Mouse (Mus musculus): ENCODE data around the gene Thegl. TPM values are rescaled to one million over a fixed set of nuclear protein-coding genes. Genes with fewer than 3 reads are reported as not detected.
"Not testable (repeated sequence)": the region's sequence is repeated elsewhere in the genome, so short reads cannot be mapped to it uniquely, and the experiment has no call there.

Thegl gene
- polyA plus RNA-seq (2015; fragmentation: Nextera tagmentation; extraction: Ambion mirVana) = 0.15 TPM in 1 of 2 replicates, not detected in the other

GRCm38 (mm10) chr5:77015544-77016482, at the start of gene Thegl:
Gene Thegl, plus strand, starts transcription at chr5:77016023.
- peak within 1 kb of the TSS; percentile 33 for H3K9ac ChIP-seq
- WGBS = 14% methylated on average over 57 of the region's 57 CpGs
- peaks cover 9% of the 10 kb centered on the region; the same call in 1 of the 2 replicates for H3K4me1 ChIP-seq (replicated peaks)

GRCm38 (mm10) chr5:76969250-76969649, 46.6 kb upstream of the Thegl start:
- Histone ChIP-seq H3K4me3 (no peak overlapping the region), H3K9ac (no peak overlapping the region), H3K9me3 (replicated peaks) (no peaks in the 10 kb centered on the region), H3K36me3 (peaks cover 49% of the 10 kb centered on the region), H3K27me3 (no peaks in the 10 kb centered on the region), H3K4me1 (replicated peaks) (peaks cover 7% of the 10 kb centered on the region), H3K27ac (no peak overlapping the region), H3K4me2 (no peak overlapping the region)
- ATAC-seq (replicated peaks; ENCODE audit: insufficient number of reproducible peaks, insufficient read depth, low FRiP score, low read depth) = no peak
- WGBS = 71% methylated on average over 5 of the region's 5 CpGs

More at GRCm38 (mm10) chr5:77015544-77016482, at the start of gene Thegl:
- Histone ChIP-seq H3K27ac (no peak within 1 kb of the TSS), H3K4me2 (peak within 1 kb of the TSS; percentile 91), H3K4me3 (peak within 1 kb of the TSS; percentile 57), H3K27me3 (peaks cover 12% of the 10 kb centered on the region), H3K36me3 (no peaks in the 10 kb centered on the region), H3K9me3 (replicated peaks) (no peaks in the 10 kb centered on the region)
- ATAC-seq (replicated peaks; ENCODE audit: insufficient number of reproducible peaks, insufficient read depth, low FRiP score, low read depth) = peak; percentile 91

GRCm38 (mm10) chr5:76971115-76971514, 44.7 kb upstream of the Thegl start:
- H3K4me2 ChIP-seq; H3K9me3 ChIP-seq (replicated peaks); H3K27me3 ChIP-seq; H3K4me3 ChIP-seq; H3K27ac ChIP-seq; ATAC-seq (replicated peaks; ENCODE audit: insufficient number of reproducible peaks, insufficient read depth, low FRiP score, low read depth); H3K9ac ChIP-seq: not testable (repeated sequence)
- Histone ChIP-seq H3K36me3 (peaks cover 38% of the 10 kb centered on the region), H3K4me1 (replicated peaks) (peaks cover 13% of the 10 kb centered on the region)
- WGBS = 86% methylated on average over 1 of the region's 1 CpGs

GRCm38 (mm10) chr5:76973488-76973887, 42.3 kb upstream of the Thegl start:
- Histone ChIP-seq H3K4me1 (replicated peaks) (peaks cover 13% of the 10 kb centered on the region), H3K27ac (no peak overlapping the region), H3K4me2 (peak overlapping the region; percentile 87), H3K27me3 (no peaks in the 10 kb centered on the region), H3K9ac (0 out of 2 replicates have a peak overlapping the region, but pooled peaks have one; percentile 87), H3K9me3 (replicated peaks) (no peaks in the 10 kb centered on the region), H3K36me3 (peaks cover 33% of the 10 kb centered on the region), H3K4me3 (peak overlapping the region; percentile 88)
- 55% methylated on average over 3 of the region's 3 CpGs for WGBS
- no peak for ATAC-seq (replicated peaks; ENCODE audit: insufficient number of reproducible peaks, insufficient read depth, low FRiP score, low read depth)

- peak overlapping the region; percentile 87 for H3K4me2 ChIP-seq
- H3K4me1 ChIP-seq (replicated peaks) = peaks cover 13% of the 10 kb centered on the region
- WGBS = 1% methylated on average over 17 of the region's 17 CpGs
- peak overlapping the region; percentile 43; the same call in 1 of the 2 replicates for H3K27ac ChIP-seq
- no peaks in the 10 kb centered on the region for H3K27me3 ChIP-seq
- peak overlapping the region; percentile 87 for H3K9ac ChIP-seq
- ATAC-seq (replicated peaks; ENCODE audit: insufficient number of reproducible peaks, insufficient read depth, low FRiP score, low read depth) = peak; percentile 34; the same call in 1 of the 2 replicates
- peak overlapping the region; percentile 88 for H3K4me3 ChIP-seq
- peaks cover 32% of the 10 kb centered on the region for H3K36me3 ChIP-seq
- no peaks in the 10 kb centered on the region for H3K9me3 ChIP-seq (replicated peaks)
These were observed 41.6 kb upstream of the Thegl start for GRCm38 (mm10) chr5:76974207-76974553.

- peak; percentile 91 for ATAC-seq (replicated peaks; ENCODE audit: insufficient number of reproducible peaks, insufficient read depth, low FRiP score, low read depth)
- H3K4me1 ChIP-seq (replicated peaks) = peaks cover 13% of the 10 kb centered on the region
- H3K4me3 ChIP-seq = peak within 1 kb of the TSS; percentile 88
These were observed 41.1 kb upstream of the Thegl start, which contains the start of gene Srp72 for GRCm38 (mm10) chr5:76974554-76975285. Gene Srp72, plus strand, starts transcription at chr5:76974683.

GRCm38 (mm10) chr5:76975736-76976135, 40.1 kb upstream of the Thegl start:
- H3K4me1 ChIP-seq (replicated peaks) = peaks cover 13% of the 10 kb centered on the region
- 81% methylated on average over 8 of the region's 8 CpGs for WGBS
- peaks cover 31% of the 10 kb centered on the region for H3K36me3 ChIP-seq
- no peak overlapping the region for H3K27ac ChIP-seq
- no peaks in the 10 kb centered on the region for H3K9me3 ChIP-seq (replicated peaks)
- ATAC-seq (replicated peaks; ENCODE audit: insufficient number of reproducible peaks, insufficient read depth, low FRiP score, low read depth) = no peak
- H3K9ac ChIP-seq = 0 out of 2 replicates have a peak overlapping the region, but pooled peaks have one; percentile 87
- H3K4me2 ChIP-seq = peak overlapping the region; percentile 87
- no peaks in the 10 kb centered on the region for H3K27me3 ChIP-seq
- peak overlapping the region; percentile 88 for H3K4me3 ChIP-seq

More at GRCm38 (mm10) chr5:76974554-76975285, 41.1 kb upstream of the Thegl start, which contains the start of gene Srp72:
- H3K4me2 ChIP-seq = peak within 1 kb of the TSS; percentile 87
- peak within 1 kb of the TSS; percentile 92 for H3K27ac ChIP-seq
- peak within 1 kb of the TSS; percentile 87 for H3K9ac ChIP-seq
- no peaks in the 10 kb centered on the region for H3K9me3 ChIP-seq (replicated peaks)
- peaks cover 33% of the 10 kb centered on the region for H3K36me3 ChIP-seq
- H3K27me3 ChIP-seq = no peaks in the 10 kb centered on the region
- under 1% methylated on average over 60 of the region's 60 CpGs for WGBS

GRCm38 (mm10) chr5:76984015-76984414, 31.8 kb upstream of the Thegl start:
- no peaks in the 10 kb centered on the region for H3K4me1 ChIP-seq (replicated peaks)
- H3K9me3 ChIP-seq (replicated peaks) = no peaks in the 10 kb centered on the region
- no peaks in the 10 kb centered on the region for H3K27me3 ChIP-seq
- no peak for ATAC-seq (replicated peaks; ENCODE audit: insufficient number of reproducible peaks, insufficient read depth, low FRiP score, low read depth)
- 93% methylated on average over 11 of the region's 11 CpGs for WGBS
- H3K36me3 ChIP-seq = peaks cover 76% of the 10 kb centered on the region
- H3K4me3 ChIP-seq = no peak overlapping the region
- no peak overlapping the region for H3K9ac ChIP-seq
- no peak overlapping the region for H3K27ac ChIP-seq
- H3K4me2 ChIP-seq = no peak overlapping the region

- no peak overlapping the region for H3K4me3 ChIP-seq
- 94% methylated on average over 3 of the region's 3 CpGs for WGBS
- no peaks in the 10 kb centered on the region for H3K27me3 ChIP-seq
- no peaks in the 10 kb centered on the region for H3K4me1 ChIP-seq (replicated peaks)
- H3K9me3 ChIP-seq (replicated peaks) = no peaks in the 10 kb centered on the region
- no peak overlapping the region for H3K27ac ChIP-seq
- no peak for ATAC-seq (replicated peaks; ENCODE audit: insufficient number of reproducible peaks, insufficient read depth, low FRiP score, low read depth)
- no peak overlapping the region for H3K9ac ChIP-seq
- H3K36me3 ChIP-seq = peaks cover 79% of the 10 kb centered on the region
- no peak overlapping the region for H3K4me2 ChIP-seq
These were observed 25.0 kb upstream of the Thegl start for GRCm38 (mm10) chr5:76990789-76991188.

GRCm38 (mm10) chr5:76993174-76993814, 22.5 kb upstream of the Thegl start:
- 95% methylated on average over 5 of the region's 5 CpGs for WGBS
- H3K4me3 ChIP-seq = no peak overlapping the region
- no peak for ATAC-seq (replicated peaks; ENCODE audit: insufficient number of reproducible peaks, insufficient read depth, low FRiP score, low read depth)
- no peaks in the 10 kb centered on the region for H3K27me3 ChIP-seq
- H3K36me3 ChIP-seq = peaks cover 87% of the 10 kb centered on the region
- H3K27ac ChIP-seq = no peak overlapping the region
- H3K4me1 ChIP-seq (replicated peaks) = no peaks in the 10 kb centered on the region
- no peak overlapping the region for H3K4me2 ChIP-seq
- no peaks in the 10 kb centered on the region for H3K9me3 ChIP-seq (replicated peaks)
- H3K9ac ChIP-seq = no peak overlapping the region

GRCm38 (mm10) chr5:76998416-76998815, 17.4 kb upstream of the Thegl start:
- no peak overlapping the region for H3K4me2 ChIP-seq
- no peak overlapping the region for H3K4me3 ChIP-seq
- H3K36me3 ChIP-seq = peaks cover 65% of the 10 kb centered on the region
- no peak for ATAC-seq (replicated peaks; ENCODE audit: insufficient number of reproducible peaks, insufficient read depth, low FRiP score, low read depth)
- no peaks in the 10 kb centered on the region for H3K9me3 ChIP-seq (replicated peaks)
- H3K27ac ChIP-seq = no peak overlapping the region
- no peak overlapping the region for H3K9ac ChIP-seq
- no peaks in the 10 kb centered on the region for H3K27me3 ChIP-seq
- WGBS = 41% methylated on average over 5 of the region's 5 CpGs
- H3K4me1 ChIP-seq (replicated peaks) = no peaks in the 10 kb centered on the region
